Mouse (Mus musculus) liver, embryonic 13.5 days (tissue): ENCODE results near the gene 6030458C11Rik. TPM values are rescaled to one million over a fixed set of nuclear protein-coding genes. Genes with fewer than 3 reads are reported as not detected.
A peak's percentile ranks its signal among the peaks of the same experiment; 100 is the strongest.

ENCODE experiments used
- ATAC-seq: fragments of 200-750 bp; cut with Nextera tagmentation; 2 replicates; pipeline ENCODE4 v1.8.0; 2017; ENCODE audit warnings: low read depth, mild to moderate bottlenecking, moderate number of reproducible peaks, moderate library complexity
- DNase-seq: peaks from one replicate; pipeline ENCODE4 v3.0.0; 2022
- H3K27ac ChIP-seq: fragments of 300-500 bp; sonication (generic); 2 replicates; pipeline ENCODE4 v1.5.1; 2015; ENCODE audit warnings: moderate library complexity, mild to moderate bottlenecking, inconsistent platforms
- H3K27me3 ChIP-seq: fragments of 300-500 bp; sonication (generic); 2 replicates; pipeline ENCODE4 v1.6.1; 2015; ENCODE audit warnings: mild to moderate bottlenecking, inconsistent platforms
- H3K36me3 ChIP-seq: fragments of 300-500 bp; sonication (generic); 2 replicates; pipeline ENCODE4 v1.6.1; 2015; ENCODE audit warnings: mild to moderate bottlenecking, inconsistent platforms
- H3K4me1 ChIP-seq: fragments of 300-500 bp; sonication (generic); replicated peaks from 2 replicates; pipeline ENCODE4 v1.6.1; 2015; ENCODE audit warnings: inconsistent platforms
- H3K4me2 ChIP-seq: fragments of 300-500 bp; sonication (generic); 2 replicates; pipeline ENCODE4 v1.6.1; 2015; ENCODE audit warnings: inconsistent platforms, mild to moderate bottlenecking, moderate library complexity
- H3K4me3 ChIP-seq: fragments of 300-500 bp; sonication (generic); replicated peaks from 2 replicates; pipeline ENCODE4 v1.5.1; 2015; ENCODE audit warnings: mild to moderate bottlenecking, inconsistent platforms
- H3K9ac ChIP-seq: fragments of 300-500 bp; sonication (generic); 2 replicates; pipeline ENCODE4 v1.6.1; 2015; ENCODE audit warnings: mild to moderate bottlenecking, inconsistent platforms
- H3K9me3 ChIP-seq: fragments of 300-500 bp; sonication (generic); replicated peaks from 2 replicates; pipeline ENCODE4 v1.6.1; 2016; ENCODE audit warnings: inconsistent platforms
- WGBS: fragments of 180-500 bp; shearing (Covaris S2); methylation state at CpG from one replicate; pipeline ENCODE4 v1.1.7; 2015; ENCODE audit not compliant: insufficient replicate concordance; 5-methylcytosine and 5-hydroxymethylcytosine counted together
- polyA plus RNA-seq: library from polyadenylated mRNA; unstranded; fragments of >200 nt; fragmentation: Nextera tagmentation; extraction: Ambion mirVana; gene quantifications from 2 replicates; pipeline ENCODE4 v1.2.1, GENCODE M21; 2015

6030458C11Rik gene
- 32.4 and 35.8 TPM in 2 replicates for polyA plus RNA-seq

DNA sequence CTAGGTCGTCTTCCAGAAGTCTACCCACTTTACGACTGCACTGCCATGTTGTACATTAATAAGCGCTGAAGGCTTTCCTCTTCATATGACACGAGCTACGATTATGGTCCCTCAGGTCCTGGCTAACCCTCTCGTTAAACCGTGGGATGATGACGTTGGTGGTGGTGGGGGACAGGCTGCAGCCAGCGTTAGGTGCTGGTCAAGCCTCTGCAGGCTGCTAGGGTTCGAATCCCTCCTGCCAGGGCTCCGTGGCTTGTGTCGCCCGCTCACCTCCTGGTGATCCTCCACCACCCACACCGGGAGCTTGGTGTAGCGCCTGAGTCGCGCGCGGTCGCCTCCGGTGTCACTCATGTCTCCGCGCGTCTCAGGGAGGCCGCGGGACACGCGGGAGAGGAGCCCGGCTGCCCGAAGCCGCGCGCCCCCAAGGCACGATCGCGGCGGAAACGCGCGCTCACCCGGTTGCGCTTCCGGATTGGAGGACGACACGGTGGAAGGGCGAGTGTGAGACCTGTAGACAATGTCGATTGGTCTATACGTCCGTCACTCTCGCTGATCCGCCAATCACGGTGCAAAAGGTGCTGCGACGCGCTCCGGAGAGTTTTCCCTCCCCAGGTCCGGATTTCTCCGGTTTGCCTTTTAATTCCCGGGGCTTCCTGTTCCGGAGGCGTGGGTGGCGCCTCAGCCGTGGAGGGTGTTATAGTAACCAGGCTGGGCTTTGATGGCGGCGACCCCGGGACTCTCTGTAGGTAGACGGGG, at the start of gene 6030458C11Rik, which contains the start of gene Drosha:
Gene 6030458C11Rik, minus strand, starts transcription at position 453 of the 756 bp plus-strand sequence.
Gene Drosha, plus strand, starts transcription at position 619 of the 756 bp plus-strand sequence.
- H3K9ac ChIP-seq, result peak within 1 kb of the TSS; percentile 91
- no peaks in the 10 kb centered on the region for H3K27me3 ChIP-seq
- H3K4me3 ChIP-seq, result peak within 1 kb of the TSS; percentile 77
- peak within 1 kb of the TSS; percentile 96 for H3K27ac ChIP-seq
- peaks cover 65% of the 10 kb centered on the region for H3K4me1 ChIP-seq
- ATAC-seq, result peak; percentile 95
- no peaks in the 10 kb centered on the region for H3K9me3 ChIP-seq
- peaks cover 53% of the 10 kb centered on the region for H3K36me3 ChIP-seq
- DNase-seq, result peak; percentile 96
- WGBS, result under 1% methylated on average over 67 of the region's 67 CpGs
- H3K4me2 ChIP-seq, result peak within 1 kb of the TSS; percentile 86

DNA sequence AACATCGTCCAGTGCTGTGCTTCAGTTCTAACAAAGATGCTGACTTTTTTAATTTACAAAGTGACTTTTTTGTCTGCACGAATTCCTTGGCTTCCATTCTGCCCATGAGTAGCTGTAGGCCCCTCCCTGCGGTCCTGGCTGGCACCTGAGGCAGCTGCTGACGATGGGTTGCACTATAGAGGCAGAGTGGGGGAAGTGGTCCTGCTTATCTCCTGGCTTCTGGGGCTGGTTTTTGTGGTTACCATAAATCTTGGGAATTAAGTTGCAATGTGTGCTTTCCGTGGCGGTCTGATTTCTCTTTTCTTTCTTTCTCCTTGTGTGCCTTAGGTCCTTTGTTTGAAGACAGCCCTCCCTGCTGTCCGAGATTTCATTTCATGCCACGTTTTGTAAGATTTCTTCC, 42.8 kb upstream of the 6030458C11Rik start:
- DNase-seq (no peak), ATAC-seq (no peak)
- H3K4me1 ChIP-seq, result peaks cover 7% of the 10 kb centered on the region
- WGBS, result 48% methylated on average over 8 of the region's 8 CpGs
- no peak overlapping the region for H3K9ac ChIP-seq
- H3K9me3 ChIP-seq, result no peaks in the 10 kb centered on the region
- peaks cover 56% of the 10 kb centered on the region for H3K36me3 ChIP-seq
- H3K4me3 ChIP-seq, result no peak overlapping the region
- no peak overlapping the region for H3K27ac ChIP-seq
- H3K4me2 ChIP-seq, result no peak overlapping the region
- no peaks in the 10 kb centered on the region for H3K27me3 ChIP-seq

DNA sequence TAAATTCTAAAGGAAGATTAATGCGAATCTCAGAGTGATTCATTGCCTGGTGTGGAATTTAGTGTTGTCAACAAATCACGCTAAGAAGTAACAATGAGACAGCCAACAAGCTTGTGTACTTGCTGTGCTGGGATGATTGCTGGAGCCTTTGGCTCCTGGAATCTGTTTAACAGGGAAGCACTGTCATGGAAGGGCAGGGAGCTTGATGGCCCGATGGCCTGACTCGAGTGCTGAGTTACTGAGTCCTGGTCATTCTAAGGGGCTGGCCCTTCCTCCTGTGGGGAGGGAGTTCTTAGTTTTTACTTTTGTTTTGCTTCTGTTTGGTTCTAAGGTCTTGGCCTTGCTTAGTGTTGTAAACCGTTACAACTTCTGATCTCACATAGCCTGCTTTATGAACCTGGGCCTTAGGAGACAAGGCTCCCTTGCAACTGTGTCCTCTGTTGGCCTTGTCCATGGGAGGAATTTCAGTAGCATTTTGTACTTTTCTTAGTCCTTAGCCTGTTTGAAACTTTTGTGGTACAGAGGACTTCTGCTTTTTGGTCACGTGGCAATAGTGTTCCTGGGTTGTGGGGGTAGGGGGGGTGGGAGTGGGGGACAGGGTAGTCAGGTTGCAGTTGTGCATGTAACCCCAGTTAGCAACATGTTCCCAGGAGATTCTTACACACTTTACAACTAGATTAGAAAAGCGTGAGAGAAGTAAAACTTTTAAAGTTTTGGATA, 41.3 kb upstream of the 6030458C11Rik start:
- Histone ChIP-seq H3K27me3 (no peaks in the 10 kb centered on the region), H3K27ac (no peak overlapping the region), H3K4me3 (no peak overlapping the region), H3K4me2 (no peak overlapping the region), H3K9me3 (no peaks in the 10 kb centered on the region), H3K36me3 (peaks cover 62% of the 10 kb centered on the region), H3K4me1 (peaks cover 7% of the 10 kb centered on the region), H3K9ac (no peak overlapping the region)
- ATAC-seq, result no peak
- WGBS, result 62% methylated on average over 7 of the region's 7 CpGs
- no peak for DNase-seq

DNA sequence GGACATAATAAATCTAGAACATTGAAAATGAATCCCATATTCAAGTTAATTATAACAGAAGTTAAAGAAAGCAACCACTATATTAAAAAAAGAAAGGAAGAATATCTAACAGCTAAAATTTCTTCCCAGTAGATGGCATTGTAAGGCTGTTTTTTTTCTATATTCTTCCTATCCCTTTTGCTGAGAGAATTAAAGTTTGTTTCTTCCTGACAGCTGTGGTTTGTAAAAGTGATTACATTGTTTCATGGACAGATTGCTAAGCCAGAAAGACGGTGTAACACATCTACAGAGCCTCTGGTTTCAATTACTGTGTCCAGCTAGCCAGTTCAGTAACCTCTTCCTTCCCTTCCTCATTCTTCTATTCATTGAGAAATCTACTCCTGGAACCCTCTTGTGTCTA, 39.2 kb upstream of the 6030458C11Rik start:
- H3K27ac ChIP-seq, result no peak overlapping the region; the same call in 1 of the 2 replicates
- DNase-seq (no peak), ATAC-seq (no peak)

DNA sequence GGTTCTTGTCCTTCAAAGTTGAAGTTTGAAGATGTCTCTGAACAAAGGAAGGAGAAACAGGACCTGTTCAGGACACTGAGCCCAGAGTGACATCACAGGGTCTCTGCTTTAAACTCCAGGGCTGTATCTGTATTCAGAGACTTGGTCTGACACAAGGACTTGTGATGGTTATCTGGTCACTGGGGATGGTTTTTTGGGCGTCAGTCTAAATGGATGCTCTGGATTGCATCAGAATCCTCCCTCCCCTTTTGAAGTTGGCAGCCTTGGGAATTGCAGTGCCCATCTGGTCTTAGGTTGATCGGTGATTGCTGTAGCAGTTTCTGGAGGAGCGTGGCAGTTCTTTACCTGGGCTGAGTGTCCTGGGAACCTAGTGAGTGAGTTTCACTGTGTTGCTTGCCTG, 37.6 kb upstream of the 6030458C11Rik start:
- DNase-seq, result no peak
- Histone ChIP-seq H3K27ac (no peak overlapping the region), H3K27me3 (no peaks in the 10 kb centered on the region), H3K36me3 (peaks cover 73% of the 10 kb centered on the region), H3K4me1 (peaks cover 33% of the 10 kb centered on the region), H3K4me3 (no peak overlapping the region), H3K9me3 (no peaks in the 10 kb centered on the region), H3K9ac (no peak overlapping the region), H3K4me2 (no peak overlapping the region)
- 84% methylated on average over 3 of the region's 3 CpGs for WGBS
- ATAC-seq, result no peak

More for the DNA sequence above, 39.2 kb upstream of the 6030458C11Rik start:
- H3K4me1 ChIP-seq, result peaks cover 18% of the 10 kb centered on the region
- no peak overlapping the region for H3K4me2 ChIP-seq
- WGBS, result 58% methylated on average over 1 of the region's 1 CpGs
- no peaks in the 10 kb centered on the region for H3K9me3 ChIP-seq
- no peak overlapping the region for H3K4me3 ChIP-seq
- peaks cover 71% of the 10 kb centered on the region for H3K36me3 ChIP-seq
- no peaks in the 10 kb centered on the region for H3K27me3 ChIP-seq
- no peak overlapping the region for H3K9ac ChIP-seq

DNA sequence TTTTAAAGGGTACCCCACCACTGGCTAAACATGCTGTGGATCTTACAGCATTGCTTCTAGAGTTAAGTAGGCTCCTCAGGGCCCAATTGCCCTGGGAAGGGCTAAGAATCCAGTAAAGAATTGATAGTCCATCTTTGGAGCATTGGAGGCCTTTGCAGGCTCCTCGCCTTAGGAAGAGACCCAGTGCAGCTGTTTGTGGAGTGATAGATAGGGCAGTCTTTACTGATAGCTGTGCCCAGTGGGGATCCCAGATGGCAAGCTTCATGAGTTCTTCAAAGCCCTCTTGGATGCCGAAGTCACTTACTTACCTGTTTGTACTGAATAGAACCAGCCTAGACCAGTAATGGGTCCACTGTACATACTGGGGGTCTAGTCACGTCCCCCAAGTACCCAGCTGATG, 34.2 kb upstream of the 6030458C11Rik start:
- 42% methylated on average over 3 of the region's 3 CpGs for WGBS
- Histone ChIP-seq H3K9me3 (no peaks in the 10 kb centered on the region), H3K27me3 (no peaks in the 10 kb centered on the region), H3K4me2 (peak overlapping the region; percentile 26), H3K27ac (peak overlapping the region; percentile 81), H3K36me3 (peaks cover 84% of the 10 kb centered on the region), H3K9ac (peak overlapping the region; percentile 14; the same call in 1 of the 2 replicates), H3K4me3 (no peak overlapping the region), H3K4me1 (peaks cover 37% of the 10 kb centered on the region)
- DNase-seq (no peak), ATAC-seq (peak; percentile 69)

DNA sequence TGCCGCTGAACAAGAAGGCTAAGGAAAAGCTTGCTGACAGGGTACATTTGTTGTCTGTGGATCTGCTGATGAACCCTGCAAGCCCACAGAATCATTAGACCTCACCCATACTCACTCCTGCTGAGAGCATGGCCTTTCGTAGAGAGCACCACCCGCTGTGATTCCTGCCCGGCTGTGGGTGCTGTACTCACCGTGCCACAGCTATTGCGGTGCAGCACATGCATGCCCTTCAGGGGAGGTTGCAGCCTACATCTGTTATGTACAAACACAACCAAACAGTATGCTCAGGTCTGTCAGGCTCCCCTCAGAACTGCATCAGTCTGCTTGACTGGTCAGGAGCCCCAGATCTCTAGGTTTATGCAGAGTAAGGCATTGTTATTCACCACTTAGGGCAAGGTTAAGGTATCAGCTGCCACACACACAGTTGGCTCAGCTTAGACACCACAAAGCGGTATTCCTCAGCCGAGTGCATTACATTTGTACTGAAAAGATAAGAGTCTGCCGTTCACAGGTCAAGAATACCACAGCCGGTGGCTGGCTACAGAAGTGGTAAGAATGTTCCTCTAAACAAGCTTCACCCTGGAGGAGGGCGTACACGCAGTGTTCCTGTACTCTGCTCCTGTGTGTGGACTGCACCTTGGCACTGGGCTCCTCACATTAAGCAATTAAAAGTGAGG, 33.5 kb upstream of the 6030458C11Rik start:
- Histone ChIP-seq H3K4me3 (no peak overlapping the region), H3K9me3 (no peaks in the 10 kb centered on the region), H3K27ac (peak overlapping the region; percentile 81), H3K4me1 (peaks cover 37% of the 10 kb centered on the region), H3K27me3 (no peaks in the 10 kb centered on the region), H3K4me2 (peak overlapping the region; percentile 26), H3K36me3 (peaks cover 87% of the 10 kb centered on the region), H3K9ac (peak overlapping the region; percentile 14; the same call in 1 of the 2 replicates)
- 32% methylated on average over 12 of the region's 12 CpGs for WGBS
- DNase-seq (peak; percentile 50), ATAC-seq (peak; percentile 92)

DNA sequence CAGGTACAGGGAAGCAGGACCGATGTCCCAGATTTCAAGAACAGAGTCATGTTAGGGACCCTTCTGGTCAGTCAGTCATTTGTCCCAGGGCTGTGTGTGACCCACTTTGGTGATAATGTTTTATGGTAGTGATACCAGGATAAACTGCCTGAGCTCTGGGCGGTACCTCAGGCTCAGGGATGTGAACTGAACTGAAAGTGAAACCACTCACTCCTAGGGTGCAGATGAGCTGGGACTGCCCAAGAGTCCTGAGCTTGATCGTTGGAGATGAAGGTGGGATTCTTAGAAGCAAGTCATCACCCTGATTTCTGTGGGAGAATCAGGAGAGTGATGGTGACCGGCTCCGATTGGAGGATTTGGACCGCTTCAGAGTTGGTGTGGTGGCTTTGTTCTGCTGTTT, 32.3 kb upstream of the 6030458C11Rik start:
- no peaks in the 10 kb centered on the region for H3K27me3 ChIP-seq
- H3K4me1 ChIP-seq, result peaks cover 37% of the 10 kb centered on the region
- WGBS, result 85% methylated on average over 6 of the region's 6 CpGs
- no peak overlapping the region; the same call in 1 of the 2 replicates for H3K4me2 ChIP-seq
- no peak overlapping the region for H3K4me3 ChIP-seq
- ATAC-seq, result no peak
- no peak overlapping the region for H3K9ac ChIP-seq
- no peaks in the 10 kb centered on the region for H3K9me3 ChIP-seq
- no peak overlapping the region for H3K27ac ChIP-seq
- H3K36me3 ChIP-seq, result peaks cover 87% of the 10 kb centered on the region
- no peak for DNase-seq

DNA sequence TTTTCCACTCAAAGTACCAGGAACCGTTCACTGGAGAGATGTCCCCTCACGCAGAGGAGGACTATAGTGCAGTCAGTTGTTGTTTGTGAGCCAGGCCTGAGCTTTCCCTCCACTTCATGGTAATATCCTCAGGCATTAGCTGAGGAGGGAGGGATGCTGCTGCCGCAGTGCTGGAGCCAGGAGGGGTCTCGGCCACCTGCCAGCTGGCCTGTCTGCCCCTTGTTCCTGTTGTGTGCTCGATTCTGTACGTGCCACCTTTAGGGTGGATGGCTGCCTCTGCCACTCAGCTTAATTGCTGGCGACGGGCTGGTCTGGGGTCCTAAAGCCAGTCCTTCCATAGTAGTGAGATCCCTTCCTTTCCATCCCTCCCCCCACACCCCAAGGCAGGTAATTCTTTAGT, 29.0 kb upstream of the 6030458C11Rik start:
- Histone ChIP-seq H3K4me1 (peaks cover 24% of the 10 kb centered on the region), H3K4me3 (no peak overlapping the region), H3K27ac (no peak overlapping the region), H3K9me3 (no peaks in the 10 kb centered on the region), H3K9ac (no peak overlapping the region), H3K4me2 (no peak overlapping the region), H3K27me3 (no peaks in the 10 kb centered on the region), H3K36me3 (peaks cover 85% of the 10 kb centered on the region)
- WGBS, result 83% methylated on average over 8 of the region's 8 CpGs
- ATAC-seq (no peak), DNase-seq (no peak)

DNA sequence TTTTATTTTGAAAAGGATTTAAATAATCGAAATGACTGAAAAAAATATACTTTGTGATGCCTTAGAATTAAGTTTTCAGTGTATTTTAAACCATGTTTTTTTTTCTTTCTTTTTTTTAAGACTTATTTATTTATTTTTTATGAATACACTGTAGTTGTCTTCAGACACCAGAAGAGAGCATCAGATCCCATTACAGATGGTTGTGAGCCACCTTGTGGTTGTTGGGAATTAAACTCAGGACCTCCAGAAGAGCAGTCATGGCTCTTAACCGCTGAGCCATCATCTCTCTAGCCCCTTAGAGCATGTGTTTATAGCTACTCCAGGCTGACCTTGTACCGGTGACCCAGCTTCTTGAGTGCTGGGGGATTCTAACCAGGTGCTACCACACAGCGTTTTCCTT, 24.9 kb upstream of the 6030458C11Rik start:
- DNase-seq, result no peak
- ATAC-seq, result no peak
- Histone ChIP-seq H3K4me1 (peaks cover 8% of the 10 kb centered on the region), H3K4me2 (no peak overlapping the region), H3K27me3 (no peaks in the 10 kb centered on the region), H3K36me3 (peaks cover 90% of the 10 kb centered on the region), H3K4me3 (no peak overlapping the region), H3K9me3 (no peaks in the 10 kb centered on the region), H3K9ac (no peak overlapping the region), H3K27ac (no peak overlapping the region)
- WGBS, result 81% methylated on average over 4 of the region's 4 CpGs
